Mouse (Mus musculus): ENCODE data around the gene Naaladl1. TPM values are rescaled to one million over a fixed set of nuclear protein-coding genes. Genes with fewer than 3 reads are reported as not detected.

Naaladl1 gene
- total and polyA plus RNA-seq, 3 experiments, result 0.35 to 1.7 TPM; not detected in 1

DNA sequence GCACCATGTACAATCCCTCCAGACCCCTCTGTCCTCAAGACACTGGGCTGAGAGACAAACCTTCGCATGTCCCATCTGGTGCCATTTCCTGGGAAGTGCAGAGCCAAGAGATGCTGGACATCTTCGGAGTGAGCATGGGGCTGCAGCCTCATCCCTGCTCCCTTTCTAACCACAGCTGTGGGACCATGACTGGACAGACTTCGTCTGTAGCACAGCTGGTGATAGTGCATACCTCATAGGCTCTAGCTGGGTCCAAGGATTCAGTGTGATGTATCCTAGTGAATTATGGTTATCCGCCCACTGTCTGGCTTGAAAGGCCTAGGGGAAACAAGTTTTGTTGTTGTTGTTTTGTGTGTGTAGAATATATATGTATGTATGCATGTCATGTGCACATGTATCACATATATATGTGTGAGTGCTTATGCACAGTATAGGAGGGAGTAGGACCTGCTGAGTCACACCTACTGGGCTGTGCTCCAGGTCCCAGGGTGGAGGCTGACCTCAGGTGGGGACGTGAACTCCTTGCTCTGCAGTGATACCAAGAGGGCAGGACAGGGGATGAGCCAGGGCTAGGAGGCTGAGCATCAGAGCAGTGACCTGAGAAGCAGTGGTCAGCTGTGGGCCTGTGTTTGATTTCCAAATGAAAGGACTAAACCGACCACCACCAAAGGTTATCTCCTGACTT is 3.3 kb upstream of the Naaladl1 start:
- peaks cover 28 to 43% of the 10 kb centered on the region in 2 experiments for H3K4me1 ChIP-seq (ENCODE audit: control insufficient read depth in 1 of 2, insufficient read depth in 2 of 2, low read length in 2 of 2)
- H3K9ac ChIP-seq (ENCODE audit: control insufficient read depth, low read depth, low read length, poor library complexity, severe bottlenecking), result no peak overlapping the region
- no peak overlapping the region for H3K4me3 ChIP-seq (ENCODE audit: control insufficient read depth in 1 of 2, insufficient read depth in 1 of 2, low read depth in 2 of 2, low read length in 2 of 2)
- TF ChIP-seq GABPA (IDR thresholded peaks at IDR 0.05; ENCODE audit: low read depth, low read length) (0 out of 2 replicates have a peak, but pooled peaks have one; percentile 33), TAL1 (IDR thresholded peaks at IDR 0.05; ENCODE audit: low read length) (peak; percentile 36), TCF12 (IDR thresholded peaks at IDR 0.05; ENCODE audit: low read depth, low read length) (0 out of 2 replicates have a peak, but pooled peaks have one; percentile 22), KAT2A (conservative IDR thresholded peaks at IDR 0.05; ENCODE audit: low read depth, low read length) (no peak), EP300 (IDR thresholded peaks at IDR 0.05; ENCODE audit: low read depth in 1 of 2, low read length in 2 of 2) (peak; percentile 43 to 49; a peak in 3 of 4 replicates), POLR2AphosphoS2 (IDR thresholded peaks at IDR 0.05; ENCODE audit: low read length) (no peak)
- DNase-seq (ENCODE audit: low read depth, low spot score), result peak; percentile 69
- H3K79me2 ChIP-seq (ENCODE audit: control insufficient read depth, insufficient read depth, low read length, poor library complexity), result no peaks in the 10 kb centered on the region
- no peaks in the 10 kb centered on the region for H3K9me3 ChIP-seq (replicated peaks; ENCODE audit: insufficient read depth, low read length)
- H3K27me3 ChIP-seq (ENCODE audit: control insufficient read depth in 1 of 2, insufficient read depth in 2 of 2, low read length in 2 of 2), result no peaks in the 10 kb centered on the region
- H3K27ac ChIP-seq (ENCODE audit: control insufficient read depth, low read depth, low read length), result no peak overlapping the region
- H3K36me3 ChIP-seq (ENCODE audit: control insufficient read depth in 1 of 2, insufficient read depth in 2 of 2, low read length in 2 of 2), result peaks cover 0 to 39% of the 10 kb centered on the region in 2 experiments; a peak in 2 of 4 replicates

GRCm38 (mm10) chr19:6104476-6104875 is 1.1 kb upstream of the Naaladl1 start:
- no peaks in the 10 kb centered on the region for H3K79me2 ChIP-seq (ENCODE audit: control insufficient read depth, insufficient read depth, low read length, poor library complexity)
- TF ChIP-seq MAFK (IDR thresholded peaks at IDR 0.05; ENCODE audit: borderline replicate concordance, low read depth, low read length) (no peak), TCF12 (IDR thresholded peaks at IDR 0.05; ENCODE audit: low read depth, low read length) (peak; percentile 69; the same call in 1 of the 2 replicates), TAL1 (IDR thresholded peaks at IDR 0.05; ENCODE audit: low read length) (peak; percentile 8; the same call in 1 of the 2 replicates), MYB (IDR thresholded peaks at IDR 0.05; ENCODE audit: low read depth, low read length) (no peak), NELFE (IDR thresholded peaks at IDR 0.05; ENCODE audit: low read depth, low read length) (0 out of 2 replicates have a peak, but pooled peaks have one; percentile 37), GABPA (IDR thresholded peaks at IDR 0.05; ENCODE audit: low read depth, low read length) (no peak; the same call in 1 of the 2 replicates), JUND (IDR thresholded peaks at IDR 0.05; ENCODE audit: low read depth, low read length) (no peak), SIN3A (IDR thresholded peaks at IDR 0.05; ENCODE audit: low read length) (peak; percentile 74; the same call in 1 of the 2 replicates), MXI1 (IDR thresholded peaks at IDR 0.05; ENCODE audit: low read depth, low read length) (peak; percentile 48; the same call in 1 of the 2 replicates), HCFC1 (IDR thresholded peaks at IDR 0.05; ENCODE audit: low read depth, low read length) (peak; percentile 13; the same call in 1 of the 2 replicates), GATA1 (IDR thresholded peaks at IDR 0.05; ENCODE audit: low read depth, low read length) (peak; percentile 67), ETS1 (IDR thresholded peaks at IDR 0.05; ENCODE audit: low read depth, low read length) (peak; percentile 62), RAD21 (IDR thresholded peaks at IDR 0.05; ENCODE audit: low read depth, low read length) (no peak), MAZ (IDR thresholded peaks at IDR 0.05; ENCODE audit: low read depth, low read length) (0 out of 2 replicates have a peak, but pooled peaks have one; percentile 15), E2F4 (IDR thresholded peaks at IDR 0.05; ENCODE audit: borderline replicate concordance, low read depth, low read length) (no peak), TBP (IDR thresholded peaks at IDR 0.05; ENCODE audit: low read depth, low read length) (no peak), EP300 (IDR thresholded peaks at IDR 0.05; ENCODE audit: low read depth in 1 of 2, low read length in 2 of 2) (peak; percentile 65 to 68; a peak in 3 of 4 replicates)
- no peaks in the 10 kb centered on the region for H3K9me3 ChIP-seq (replicated peaks; ENCODE audit: insufficient read depth, low read length)
- H3K9ac ChIP-seq (ENCODE audit: control insufficient read depth, low read depth, low read length, poor library complexity, severe bottlenecking), result peak overlapping the region; percentile 37; the same call in 1 of the 2 replicates
- no peak for DNase-seq (ENCODE audit: low read depth, low spot score)
- no peak overlapping the region; a peak in 1 of 4 replicates for H3K4me3 ChIP-seq (ENCODE audit: control insufficient read depth in 1 of 2, insufficient read depth in 1 of 2, low read depth in 2 of 2, low read length in 2 of 2)
- peaks cover 0 to 37% of the 10 kb centered on the region in 2 experiments; a peak in 2 of 4 replicates for H3K36me3 ChIP-seq (ENCODE audit: control insufficient read depth in 1 of 2, insufficient read depth in 2 of 2, low read length in 2 of 2)
- peaks cover 28 to 41% of the 10 kb centered on the region in 2 experiments for H3K4me1 ChIP-seq (ENCODE audit: control insufficient read depth in 1 of 2, insufficient read depth in 2 of 2, low read length in 2 of 2)
- peak overlapping the region; percentile 82 for H3K27ac ChIP-seq (ENCODE audit: control insufficient read depth, low read depth, low read length)
- no peaks in the 10 kb centered on the region for H3K27me3 ChIP-seq (ENCODE audit: control insufficient read depth in 1 of 2, insufficient read depth in 2 of 2, low read length in 2 of 2)
